Mouse (Mus musculus) stomach, embryonic 15.5 days (tissue): ENCODE measurements around the gene Acad11. TPM values are rescaled to one million over a fixed set of nuclear protein-coding genes. Genes with fewer than 3 reads are reported as not detected.
A peak's percentile ranks its signal among the peaks of the same experiment; 100 is the strongest.

ENCODE experiments used
- ATAC-seq: fragments of 200-750 bp; cut with Nextera tagmentation; 2 replicates; pipeline ENCODE4 v1.8.0; 2017; ENCODE audit warnings: low read depth, moderate number of reproducible peaks, moderate TSS enrichment; ENCODE audit not compliant: insufficient read depth, low FRiP score
- H3K27ac ChIP-seq: fragments of 300-500 bp; sonication (generic); 2 replicates; pipeline ENCODE4 v1.5.1; 2015; ENCODE audit warnings: mild to moderate bottlenecking, inconsistent platforms
- H3K27me3 ChIP-seq: fragments of 300-500 bp; sonication (generic); replicated peaks from 2 replicates; pipeline ENCODE4 v1.6.1; 2015; ENCODE audit warnings: inconsistent platforms
- H3K36me3 ChIP-seq: fragments of 300-500 bp; sonication (generic); 2 replicates; pipeline ENCODE4 v1.6.1; 2015; ENCODE audit warnings: inconsistent platforms
- H3K4me1 ChIP-seq: fragments of 300-500 bp; sonication (generic); 2 replicates; pipeline ENCODE4 v1.6.1; 2015; ENCODE audit warnings: inconsistent platforms
- H3K4me2 ChIP-seq: fragments of 300-500 bp; sonication (generic); 2 replicates; pipeline ENCODE4 v1.6.1; 2015; ENCODE audit warnings: mild to moderate bottlenecking, inconsistent platforms
- H3K4me3 ChIP-seq: fragments of 300-500 bp; sonication (generic); replicated peaks from 2 replicates; pipeline ENCODE4 v1.5.1; 2015; ENCODE audit warnings: inconsistent platforms
- H3K9ac ChIP-seq: fragments of 300-500 bp; sonication (generic); 2 replicates; pipeline ENCODE4 v1.6.1; 2015; ENCODE audit warnings: inconsistent platforms
- H3K9me3 ChIP-seq: fragments of 300-500 bp; sonication (generic); 2 replicates; pipeline ENCODE4 v1.6.1; 2016; ENCODE audit warnings: inconsistent platforms
- WGBS: fragments of 180-500 bp; shearing (Covaris S2); methylation state at CpG from one replicate; pipeline ENCODE4 v1.1.7; 2015; 5-methylcytosine and 5-hydroxymethylcytosine counted together
- polyA plus RNA-seq: library from polyadenylated mRNA; unstranded; fragments of >200 nt; fragmentation: Nextera tagmentation; extraction: Ambion mirVana; gene quantifications from 2 replicates; pipeline ENCODE4 v1.2.1, GENCODE M21; 2015

Gene Acad11
- polyA plus RNA-seq, 1 experiment from 2014 or later, result 13.1 TPM

DNA sequence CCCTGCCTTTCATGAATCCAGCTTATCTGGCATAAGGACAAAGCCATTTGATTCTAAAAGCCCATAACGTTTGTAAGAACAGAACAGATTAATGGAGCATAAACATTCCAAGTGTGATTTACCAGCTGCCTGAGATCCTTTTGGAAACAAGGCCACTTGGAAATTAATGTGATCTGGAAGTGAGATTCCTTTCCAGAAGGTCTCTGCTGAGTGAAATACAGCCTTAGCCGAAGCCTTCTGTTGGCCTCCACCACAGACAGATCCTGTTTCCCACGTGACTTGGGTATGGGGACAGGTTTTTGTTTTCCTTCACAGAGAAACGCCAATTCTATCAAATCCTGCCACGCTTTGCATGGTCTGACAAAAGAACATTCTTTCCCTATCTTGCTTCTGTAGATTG is 60.4 kb downstream of the Acad11 start:
- WGBS, result 21% methylated on average over 5 of the region's 5 CpGs
- ATAC-seq, result no peak
- no peak overlapping the region for H3K4me2 ChIP-seq

DNA sequence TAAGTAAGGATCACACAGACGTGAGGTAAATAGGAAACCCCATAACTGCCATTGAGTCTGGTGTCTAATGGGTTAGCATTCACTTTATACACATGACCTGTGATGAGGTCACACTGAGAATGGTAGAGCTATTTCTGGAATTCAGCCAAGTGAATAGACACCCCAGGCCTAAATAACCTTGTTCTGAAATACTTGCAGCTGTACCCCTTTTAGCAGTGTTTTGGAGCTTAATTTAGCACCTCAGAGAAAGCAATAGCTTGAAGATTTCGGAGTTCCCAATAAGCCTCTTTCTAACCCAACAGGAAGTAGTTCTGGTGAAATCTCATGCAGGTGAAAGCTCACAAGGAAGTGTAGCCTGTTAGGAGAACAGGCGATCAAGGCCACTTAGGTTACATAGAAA is 63.7 kb downstream of the Acad11 start, which contains the start of gene Ackr4:
Ackr4 (minus strand) TSS at position 101 of the 400 bp plus-strand sequence.
- 83% methylated on average over 3 of the region's 3 CpGs for WGBS
- peaks cover 14% of the 10 kb centered on the region for H3K4me1 ChIP-seq
- ATAC-seq, result no peak
- no peaks in the 10 kb centered on the region for H3K9me3 ChIP-seq
- H3K4me2 ChIP-seq, result no peak within 1 kb of the TSS
- no peaks in the 10 kb centered on the region for H3K36me3 ChIP-seq
- no peak within 1 kb of the TSS for H3K27ac ChIP-seq
- no peaks in the 10 kb centered on the region for H3K27me3 ChIP-seq
- no peak within 1 kb of the TSS for H3K4me3 ChIP-seq
- H3K9ac ChIP-seq, result no peak within 1 kb of the TSS

More for the DNA sequence above, 60.4 kb downstream of the Acad11 start:
- H3K9ac ChIP-seq, result no peak overlapping the region
- no peaks in the 10 kb centered on the region for H3K9me3 ChIP-seq
- H3K27ac ChIP-seq, result no peak overlapping the region
- peaks cover 14% of the 10 kb centered on the region for H3K4me1 ChIP-seq
- no peaks in the 10 kb centered on the region for H3K27me3 ChIP-seq
- no peaks in the 10 kb centered on the region for H3K36me3 ChIP-seq
- no peak overlapping the region for H3K4me3 ChIP-seq

DNA sequence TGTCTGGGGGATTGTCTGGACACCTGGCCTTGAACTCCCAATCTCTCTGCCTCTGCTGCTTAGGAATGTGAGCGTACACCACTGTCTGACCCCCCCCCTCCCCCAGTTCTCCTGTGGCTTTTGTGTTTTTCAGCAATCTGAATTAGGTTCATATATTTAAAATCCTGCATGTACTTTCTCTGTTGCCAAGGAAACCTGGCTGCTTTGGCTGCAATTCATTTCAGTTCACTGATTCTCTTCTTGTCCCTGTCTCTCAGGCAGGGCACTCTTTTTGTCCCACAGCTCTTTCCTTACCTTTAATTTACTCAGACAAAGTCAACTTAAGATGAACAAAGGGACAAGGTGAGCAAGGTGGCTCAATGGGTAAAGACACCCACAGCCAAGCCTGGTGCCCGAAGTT is 64.9 kb downstream of the Acad11 start:
- H3K9me3 ChIP-seq, result no peaks in the 10 kb centered on the region
- H3K9ac ChIP-seq, result no peak overlapping the region
- H3K27ac ChIP-seq, result no peak overlapping the region
- 62% methylated on average over 2 of the region's 2 CpGs for WGBS
- H3K27me3 ChIP-seq, result no peaks in the 10 kb centered on the region
- no peak overlapping the region for H3K4me2 ChIP-seq
- H3K4me1 ChIP-seq, result peaks cover 13% of the 10 kb centered on the region
- H3K4me3 ChIP-seq, result no peak overlapping the region
- H3K36me3 ChIP-seq, result no peaks in the 10 kb centered on the region
- no peak for ATAC-seq

DNA sequence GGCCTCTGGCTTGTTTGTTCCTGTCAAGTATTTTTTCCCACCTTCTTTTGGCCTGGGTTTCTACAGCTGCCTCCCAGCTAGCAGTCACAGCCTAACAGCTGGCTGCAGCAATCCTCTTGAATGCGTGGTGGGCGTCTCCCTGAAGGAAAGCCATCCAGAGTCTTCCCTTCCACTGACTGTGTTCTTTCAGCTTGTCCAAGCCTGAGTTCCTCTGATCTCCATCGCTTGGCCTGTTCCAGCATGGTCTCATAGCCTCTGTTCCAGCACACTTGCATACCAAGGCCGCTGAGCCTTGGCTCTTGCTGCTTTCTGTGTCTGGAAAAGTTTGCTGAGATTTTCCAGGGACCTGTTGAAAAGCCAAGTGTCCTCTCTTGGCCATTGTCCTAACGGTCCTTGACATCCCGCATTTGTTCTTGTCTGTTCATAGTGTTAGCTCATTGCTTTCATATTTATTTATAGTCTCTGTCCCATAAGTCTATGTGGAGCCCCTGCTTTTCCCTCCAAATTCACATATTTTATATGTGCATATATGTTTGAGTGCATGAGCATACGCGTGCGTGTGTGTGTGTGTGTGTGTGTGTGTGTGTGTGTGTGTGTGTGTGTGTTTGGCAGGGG is 67.1 kb downstream of the Acad11 start:
- Histone ChIP-seq H3K9me3 (no peaks in the 10 kb centered on the region), H3K27ac (peak overlapping the region; percentile 55), H3K4me1 (no peaks in the 10 kb centered on the region), H3K4me2 (no peak overlapping the region), H3K4me3 (no peak overlapping the region), H3K9ac (no peak overlapping the region), H3K27me3 (no peaks in the 10 kb centered on the region), H3K36me3 (no peaks in the 10 kb centered on the region)
- peak; percentile 75; the same call in 1 of the 2 replicates for ATAC-seq
- WGBS, result 66% methylated on average over 9 of the region's 9 CpGs

DNA sequence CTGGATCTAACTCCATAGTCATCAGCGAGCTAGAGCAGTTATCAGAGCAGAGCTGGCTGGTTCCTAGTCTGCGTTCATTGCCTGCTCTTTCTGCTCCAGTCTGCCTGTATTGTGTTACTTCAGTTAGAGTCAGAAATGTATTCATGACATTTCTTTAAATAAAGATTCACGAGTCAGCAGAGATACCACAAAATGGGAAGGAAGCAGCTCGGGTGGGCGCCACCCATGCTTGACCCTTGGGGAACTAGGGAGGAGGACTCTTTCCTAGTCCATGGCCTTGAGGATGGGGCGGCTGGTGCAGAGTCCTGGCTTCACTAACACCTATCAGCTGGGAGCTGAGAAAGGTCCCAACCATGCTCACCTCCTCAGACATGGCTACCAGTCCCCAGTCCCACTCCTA is 77.2 kb downstream of the Acad11 start:
- no peak overlapping the region for H3K4me3 ChIP-seq
- 79% methylated on average over 6 of the region's 6 CpGs for WGBS
- H3K9ac ChIP-seq, result no peak overlapping the region
- no peak overlapping the region for H3K4me2 ChIP-seq
- H3K27me3 ChIP-seq, result no peaks in the 10 kb centered on the region
- no peak overlapping the region for H3K27ac ChIP-seq
- ATAC-seq, result no peak
- no peaks in the 10 kb centered on the region for H3K9me3 ChIP-seq
- no peaks in the 10 kb centered on the region for H3K36me3 ChIP-seq
- H3K4me1 ChIP-seq, result no peaks in the 10 kb centered on the region

DNA sequence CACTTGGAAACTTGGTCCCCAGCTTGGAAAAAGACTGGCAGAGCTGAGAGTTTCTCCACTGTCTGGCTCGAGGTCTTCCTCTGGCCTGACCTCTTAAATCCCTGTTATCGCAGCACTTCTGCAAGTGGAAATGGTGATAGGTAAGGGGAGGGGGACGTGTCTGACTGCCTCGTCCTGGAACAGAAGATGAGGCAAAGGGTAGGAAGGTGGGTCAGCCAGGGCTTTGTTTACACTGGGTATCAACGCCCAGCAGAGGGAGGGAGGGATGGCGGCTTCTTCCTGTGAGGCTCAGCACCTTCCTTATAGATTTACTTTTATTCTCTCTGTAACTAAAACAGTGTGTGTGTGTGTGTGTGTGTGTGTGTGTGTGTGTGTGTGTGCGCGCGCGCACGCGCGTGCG is 79.6 kb downstream of the Acad11 start:
- ATAC-seq, result no peak
- Histone ChIP-seq H3K4me2 (no peak overlapping the region), H3K4me1 (no peaks in the 10 kb centered on the region), H3K4me3 (no peak overlapping the region), H3K27me3 (no peaks in the 10 kb centered on the region), H3K9me3 (no peaks in the 10 kb centered on the region), H3K36me3 (no peaks in the 10 kb centered on the region), H3K27ac (no peak overlapping the region), H3K9ac (no peak overlapping the region)
- WGBS, result 67% methylated on average over 14 of the region's 14 CpGs

DNA sequence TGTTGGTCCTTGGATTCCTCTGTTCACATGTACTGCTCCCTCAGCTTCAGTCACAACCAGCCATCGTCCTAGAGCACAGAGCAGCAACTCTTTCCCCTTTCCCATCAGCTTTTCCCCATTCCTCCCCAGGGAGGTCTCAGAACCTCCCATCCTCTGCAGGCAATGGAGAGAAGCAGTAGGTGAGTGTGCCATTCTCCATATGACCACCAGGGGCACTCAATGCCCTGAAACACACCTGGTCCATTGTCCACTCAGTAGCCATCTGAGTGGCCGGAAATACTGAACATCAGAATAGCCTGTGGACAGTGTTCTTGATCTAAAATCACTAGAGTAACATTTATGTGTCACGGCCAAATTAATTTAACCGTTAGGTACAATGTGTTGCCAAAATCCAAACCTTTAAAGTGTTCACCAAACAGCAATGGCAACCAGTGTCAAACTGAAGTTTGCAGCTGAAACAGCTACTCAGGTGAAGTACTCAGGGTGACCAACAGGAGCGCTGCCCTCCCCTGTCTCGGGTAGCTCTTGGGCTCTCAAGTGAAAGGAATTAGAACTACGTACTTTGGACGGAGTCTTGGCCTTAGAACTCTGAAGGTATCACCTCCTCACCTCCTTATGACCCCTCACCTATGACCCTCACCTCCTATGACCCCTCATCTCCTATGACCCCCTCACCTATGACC is 81.3 kb downstream of the Acad11 start:
- no peak overlapping the region for H3K9ac ChIP-seq
- no peak overlapping the region for H3K4me3 ChIP-seq
- H3K27me3 ChIP-seq, result no peaks in the 10 kb centered on the region
- H3K36me3 ChIP-seq, result no peaks in the 10 kb centered on the region
- H3K9me3 ChIP-seq, result no peaks in the 10 kb centered on the region
- H3K4me2 ChIP-seq, result no peak overlapping the region
- H3K4me1 ChIP-seq, result no peaks in the 10 kb centered on the region
- no peak for ATAC-seq
- WGBS, result 82% methylated on average over 8 of the region's 8 CpGs
- no peak overlapping the region for H3K27ac ChIP-seq

DNA sequence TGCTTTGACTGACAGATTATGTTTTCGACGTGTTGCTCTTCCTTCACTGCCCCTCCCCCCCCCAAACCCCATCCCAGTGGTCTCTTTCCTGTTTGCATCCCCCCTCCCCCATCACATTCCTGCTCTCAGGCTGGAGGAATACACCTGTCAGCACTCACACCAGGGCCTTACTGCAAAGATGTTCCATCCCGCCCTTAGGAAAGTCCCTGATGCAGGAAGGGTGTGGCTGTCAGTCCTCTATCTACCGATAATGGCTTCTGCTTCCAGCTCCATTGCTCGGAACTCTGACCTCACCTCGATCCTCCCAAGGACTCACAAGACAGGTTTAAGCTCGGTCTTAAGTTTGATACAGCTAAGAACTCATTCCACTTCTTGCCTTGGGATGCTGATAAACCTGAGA is 83.5 kb downstream of the Acad11 start:
- Histone ChIP-seq H3K27me3 (no peaks in the 10 kb centered on the region), H3K27ac (no peak overlapping the region), H3K9ac (no peak overlapping the region), H3K9me3 (no peaks in the 10 kb centered on the region), H3K4me1 (no peaks in the 10 kb centered on the region), H3K4me2 (no peak overlapping the region), H3K4me3 (no peak overlapping the region), H3K36me3 (peaks cover 17% of the 10 kb centered on the region)
- 76% methylated on average over 7 of the region's 7 CpGs for WGBS
- ATAC-seq, result no peak

DNA sequence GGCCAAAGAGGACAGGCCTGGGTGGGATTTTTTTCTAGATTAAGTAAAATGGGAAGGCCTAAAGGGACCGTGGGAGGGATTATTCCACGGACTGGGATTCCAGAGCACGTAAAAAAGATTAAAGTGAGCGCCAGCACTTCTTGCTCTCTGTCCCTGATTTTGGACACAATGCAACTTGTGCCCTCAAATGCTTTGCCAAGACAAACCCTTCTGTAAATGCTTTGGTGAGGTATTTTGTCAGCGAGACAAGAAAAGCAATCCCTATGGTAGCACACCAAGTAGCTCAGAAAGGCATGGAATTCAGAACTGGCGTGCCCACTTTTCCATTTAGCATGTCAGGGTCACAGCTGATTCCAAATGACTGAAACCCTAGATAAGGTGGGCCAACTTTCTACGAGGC is 85.8 kb downstream of the Acad11 start:
- no peaks in the 10 kb centered on the region for H3K4me1 ChIP-seq
- peaks cover 38% of the 10 kb centered on the region for H3K36me3 ChIP-seq
- no peak overlapping the region for H3K4me3 ChIP-seq
- H3K9ac ChIP-seq, result no peak overlapping the region
- no peaks in the 10 kb centered on the region for H3K27me3 ChIP-seq
- no peak for ATAC-seq
- H3K4me2 ChIP-seq, result no peak overlapping the region
- H3K9me3 ChIP-seq, result no peaks in the 10 kb centered on the region
- WGBS, result 89% methylated on average over 7 of the region's 7 CpGs
- no peak overlapping the region for H3K27ac ChIP-seq

DNA sequence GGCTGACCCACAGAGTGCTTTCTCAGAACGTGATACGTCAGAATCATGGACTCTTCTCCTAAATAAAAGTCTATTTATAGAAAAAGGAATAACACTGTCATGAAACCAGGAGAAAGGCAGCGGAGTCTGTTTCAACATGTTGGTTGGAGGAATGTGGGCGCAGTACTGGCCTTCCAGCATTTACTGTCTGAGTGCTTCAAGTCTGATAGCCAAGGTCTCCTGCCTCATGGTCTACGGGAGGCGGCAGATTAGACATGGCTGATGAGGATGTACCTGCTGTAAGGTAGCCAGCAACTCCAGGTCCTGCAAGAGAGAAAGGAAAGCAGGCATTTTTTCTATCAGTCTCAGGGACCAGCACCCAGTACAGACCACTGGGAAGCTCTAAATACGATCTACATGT is 88.9 kb downstream of the Acad11 start:
- Histone ChIP-seq H3K27ac (no peak overlapping the region), H3K4me3 (no peak overlapping the region)

DNA sequence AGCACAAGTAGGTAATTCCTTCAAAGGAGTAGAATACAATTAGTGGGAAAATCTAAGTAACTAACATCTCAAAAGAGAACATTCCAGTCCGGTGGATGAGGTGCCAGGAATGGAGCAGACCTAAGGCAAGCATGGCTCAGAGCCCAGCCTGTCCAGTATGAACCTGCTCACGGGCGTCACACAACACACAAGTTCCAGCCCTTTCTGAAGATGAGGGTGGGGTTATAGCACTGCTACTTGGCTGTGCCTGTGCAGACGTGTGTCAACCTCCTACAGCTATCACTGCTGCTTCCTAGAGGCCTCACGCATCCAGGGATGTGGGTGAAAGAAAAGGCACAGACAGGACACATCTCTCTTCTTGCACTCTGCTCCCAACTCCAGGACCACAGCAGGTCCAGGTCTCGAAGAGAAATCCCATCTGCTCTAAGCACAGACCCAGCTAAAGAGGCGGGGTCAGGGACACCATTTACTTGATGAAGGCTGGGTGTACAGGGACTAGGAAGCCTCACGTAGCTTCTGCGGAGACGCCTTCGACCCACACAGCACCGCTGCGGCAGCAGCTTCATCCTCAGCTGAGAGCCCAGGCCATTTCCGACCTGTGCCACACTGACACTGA is 92.0 kb downstream of the Acad11 start:
- H3K27me3 ChIP-seq, result no peaks in the 10 kb centered on the region
- no peak for ATAC-seq
- WGBS, result 93% methylated on average over 14 of the region's 14 CpGs
- H3K4me2 ChIP-seq, result no peak overlapping the region
- H3K27ac ChIP-seq, result no peak overlapping the region
- no peak overlapping the region for H3K9ac ChIP-seq
- H3K36me3 ChIP-seq, result peaks cover 72% of the 10 kb centered on the region
- no peak overlapping the region for H3K4me3 ChIP-seq
- H3K4me1 ChIP-seq, result no peaks in the 10 kb centered on the region
- no peaks in the 10 kb centered on the region for H3K9me3 ChIP-seq

More for the DNA sequence above, 88.9 kb downstream of the Acad11 start:
- no peaks in the 10 kb centered on the region for H3K9me3 ChIP-seq
- H3K9ac ChIP-seq, result no peak overlapping the region
- peaks cover 57% of the 10 kb centered on the region for H3K36me3 ChIP-seq
- H3K4me2 ChIP-seq, result no peak overlapping the region
- no peak for ATAC-seq
- no peaks in the 10 kb centered on the region for H3K4me1 ChIP-seq
- H3K27me3 ChIP-seq, result no peaks in the 10 kb centered on the region
- WGBS, result 91% methylated on average over 7 of the region's 7 CpGs

DNA sequence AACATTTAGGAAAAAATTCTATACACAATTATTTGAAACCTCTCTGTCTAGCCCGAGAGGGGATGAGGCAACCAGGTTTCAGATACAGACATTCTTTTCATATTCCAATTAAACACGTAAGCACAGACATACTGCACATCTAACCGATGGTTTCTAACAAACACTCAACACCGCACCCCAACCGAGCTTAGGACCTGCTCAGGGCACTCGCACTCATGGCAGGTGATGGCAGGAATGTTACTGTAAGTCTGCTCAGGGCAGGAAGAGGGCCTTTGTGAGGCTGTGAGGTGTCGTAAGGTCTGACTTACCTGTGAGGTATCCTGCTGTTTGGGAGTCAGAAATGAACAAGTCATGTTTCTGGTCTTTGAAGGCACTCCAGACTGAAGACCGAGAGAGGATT is 93.3 kb downstream of the Acad11 start:
- H3K27ac ChIP-seq, result no peak overlapping the region
- no peaks in the 10 kb centered on the region for H3K9me3 ChIP-seq
- no peak for ATAC-seq
- no peak overlapping the region for H3K9ac ChIP-seq
- peaks cover 69% of the 10 kb centered on the region for H3K36me3 ChIP-seq
- no peaks in the 10 kb centered on the region for H3K27me3 ChIP-seq
- H3K4me3 ChIP-seq, result no peak overlapping the region
- WGBS, result 95% methylated on average over 8 of the region's 8 CpGs
- no peaks in the 10 kb centered on the region for H3K4me1 ChIP-seq
- H3K4me2 ChIP-seq, result no peak overlapping the region
